Mouse (Mus musculus) heart, adult 2 months (tissue): ENCODE measurements around the gene Klhdc8a.

Experiments
- CTCF ChIP-seq: fragments of 200-600 bp; IDR thresholded peaks from 2 replicates; pipeline ENCODE4 v1.8.1; 2022; ENCODE audit warnings: antibody characterized with exemption, mild to moderate bottlenecking, moderate library complexity
- POLR2A ChIP-seq: fragments of 200-500 bp; IDR thresholded peaks from 2 replicates; pipeline ENCODE4 v1.6.1; 2011; ENCODE audit warnings: mild to moderate bottlenecking, low read depth, low read length, control low read depth; ENCODE audit not compliant: insufficient read depth

GRCm38 (mm10) chr1:132330397-132330796 lies 32.0 kb downstream of the Klhdc8a start:
- no peak for TF ChIP-seq CTCF
- TF ChIP-seq POLR2A: no peak
